Mouse (Mus musculus) inflammation-experienced regulatory T-cells, adult 6 months (primary cell): ENCODE measurements around the gene Coro7. TPM values are rescaled to one million over a fixed set of nuclear protein-coding genes. Genes with fewer than 3 reads are reported as not detected.

Experiments used
- ATAC-seq: one replicate; pipeline ENCODE4 v1.8.0; 2017
- polyA plus RNA-seq, 3 experiments: library from polyadenylated mRNA; unstranded; fragments of 100-300 nt; shearing (Covaris generic); gene quantifications; one replicate each; pipeline ENCODE4 v1.2.1; 2017

Gene Coro7
- polyA plus RNA-seq, 3 experiments from 2014 or later: 94.9 to 137 (median 111) TPM

- ATAC-seq: no peak
These were observed 31.9 kb downstream of the Coro7 start for GRCm38 (mm10) chr16:4647651-4648141.

GRCm38 (mm10) chr16:4646831-4647230 lies 32.7 kb downstream of the Coro7 start:
- ATAC-seq: no peak

- ATAC-seq: no peak
These were observed 33.7 kb downstream of the Coro7 start for GRCm38 (mm10) chr16:4645867-4646266.

- no peak for ATAC-seq
These were observed 35.7 kb downstream of the Coro7 start for GRCm38 (mm10) chr16:4643670-4644419.

- ATAC-seq: no peak
These were observed 36.6 kb downstream of the Coro7 start for GRCm38 (mm10) chr16:4642937-4643336.

- ATAC-seq: no peak
These were observed 37.4 kb downstream of the Coro7 start for GRCm38 (mm10) chr16:4642190-4642589.

- ATAC-seq: no peak
These were observed 38.3 kb downstream of the Coro7 start for GRCm38 (mm10) chr16:4641119-4641838.

GRCm38 (mm10) chr16:4640267-4641005 lies 39.1 kb downstream of the Coro7 start:
- ATAC-seq: no peak

- ATAC-seq: no peak
These were observed 39.7 kb downstream of the Coro7 start, which contains the start of the genes Vasn and Dnaja3 for GRCm38 (mm10) chr16:4639831-4640237. Gene Vasn (plus strand): TSS chr16:4639941. Gene Dnaja3 (plus strand): TSS chr16:4639989.

GRCm38 (mm10) chr16:4638891-4639390 lies 40.6 kb downstream of the Coro7 start:
- no peak for ATAC-seq

- no peak for ATAC-seq
These were observed 43.8 kb downstream of the Coro7 start for GRCm38 (mm10) chr16:4635760-4636159.

GRCm38 (mm10) chr16:4634681-4635080 lies 44.9 kb downstream of the Coro7 start:
- ATAC-seq: no peak

- ATAC-seq: no peak
These were observed 45.9 kb downstream of the Coro7 start for GRCm38 (mm10) chr16:4633661-4634060.

GRCm38 (mm10) chr16:4632050-4632449 lies 47.5 kb downstream of the Coro7 start:
- ATAC-seq: peak; percentile 32

GRCm38 (mm10) chr16:4629950-4630349 lies 49.6 kb downstream of the Coro7 start:
- ATAC-seq: peak; percentile 72

GRCm38 (mm10) chr16:4628898-4629419 lies 50.6 kb downstream of the Coro7 start:
- ATAC-seq: no peak

- no peak for ATAC-seq
These were observed 52.5 kb downstream of the Coro7 start for GRCm38 (mm10) chr16:4627105-4627504.

GRCm38 (mm10) chr16:4624481-4625110 lies 55.0 kb downstream of the Coro7 start, which contains the start of gene Pam16:
Gene Pam16 (minus strand): TSS chr16:4624988.
- peak; percentile 90 for ATAC-seq

GRCm38 (mm10) chr16:4624074-4624473 lies 55.5 kb downstream of the Coro7 start:
- no peak for ATAC-seq

- ATAC-seq: no peak
These were observed 62.7 kb downstream of the Coro7 start for GRCm38 (mm10) chr16:4616829-4617228.

GRCm38 (mm10) chr16:4615297-4615696 lies 64.3 kb downstream of the Coro7 start:
- ATAC-seq: no peak

GRCm38 (mm10) chr16:4614639-4615038 lies 64.9 kb downstream of the Coro7 start:
- ATAC-seq: no peak
